Mouse (Mus musculus): Measurements from ENCODE around the gene Pgap1.

The Pgap1 gene

DNA sequence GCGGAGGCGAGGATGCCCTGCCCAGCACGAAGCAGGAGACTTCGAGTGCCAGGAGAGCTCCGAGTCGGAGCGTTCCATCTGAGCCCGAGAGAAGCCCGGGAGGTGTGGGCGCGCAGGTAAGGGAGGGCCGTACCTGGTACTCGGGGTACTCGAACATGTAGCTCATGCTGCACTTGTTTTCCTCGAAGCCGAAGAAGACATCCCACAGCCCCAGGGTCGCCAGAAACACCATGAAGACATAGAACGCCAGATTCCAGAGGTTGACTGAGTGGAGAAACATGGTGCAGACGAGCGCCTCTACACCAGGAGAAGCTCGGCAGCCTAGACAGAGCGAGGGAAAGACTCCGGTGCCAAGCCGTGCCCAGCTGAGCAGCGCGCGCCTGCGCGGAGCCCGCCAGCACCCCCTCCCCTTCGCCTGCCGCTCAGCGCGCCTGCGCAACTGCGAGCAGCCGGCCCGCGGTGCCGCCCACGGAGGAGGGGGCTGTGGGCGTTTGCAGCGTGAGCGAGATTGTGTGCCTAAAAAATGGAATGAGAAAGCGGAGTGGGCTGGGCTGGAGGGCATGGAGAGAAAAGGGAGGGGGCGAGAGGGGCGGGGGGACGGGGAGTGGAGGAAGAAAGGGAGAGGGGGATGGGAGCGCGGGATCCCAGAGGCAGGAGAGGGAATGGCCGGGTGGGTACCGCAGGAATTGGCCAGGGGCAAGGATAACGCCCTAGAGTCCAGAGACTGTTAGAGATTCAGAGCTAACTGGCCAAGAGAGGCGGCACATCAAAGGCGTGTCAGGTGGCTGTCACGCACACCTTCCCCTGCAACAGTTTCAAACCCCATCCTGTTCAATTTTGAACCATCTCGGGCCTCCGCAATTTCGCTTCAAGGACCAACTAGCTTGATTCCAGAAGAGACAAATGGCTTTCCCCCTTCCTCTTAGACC lies at the start of gene Pgap1:
TSS of gene Pgap1 (minus strand) at position 384 of the 929 bp plus-strand sequence.
- DNase-seq (ENCODE audit: low spot score in 2 of 2): peak; percentile 81 to 87

DNA sequence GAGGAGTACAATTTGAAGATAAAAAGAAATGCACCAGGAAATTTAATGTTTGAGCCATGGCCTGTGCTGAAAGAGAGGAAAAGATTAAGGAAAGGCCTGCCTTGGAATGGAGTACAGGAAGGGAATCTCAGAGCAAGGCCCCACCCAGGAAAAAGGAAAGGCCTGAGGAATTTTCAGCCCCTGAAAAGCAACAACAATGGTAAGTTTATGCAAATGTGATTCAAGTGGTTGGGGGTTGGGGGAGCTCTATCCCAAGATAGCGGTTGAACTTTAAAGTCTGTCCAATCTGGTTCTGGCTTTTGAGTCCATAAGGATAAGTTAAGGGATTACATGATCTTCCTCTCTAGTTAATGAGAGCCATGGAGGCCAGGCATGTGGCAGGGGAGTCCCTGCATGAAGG lies 49.5 kb upstream of the Pgap1 start:
- no peak for DNase-seq (ENCODE audit: low spot score in 2 of 2)

DNA sequence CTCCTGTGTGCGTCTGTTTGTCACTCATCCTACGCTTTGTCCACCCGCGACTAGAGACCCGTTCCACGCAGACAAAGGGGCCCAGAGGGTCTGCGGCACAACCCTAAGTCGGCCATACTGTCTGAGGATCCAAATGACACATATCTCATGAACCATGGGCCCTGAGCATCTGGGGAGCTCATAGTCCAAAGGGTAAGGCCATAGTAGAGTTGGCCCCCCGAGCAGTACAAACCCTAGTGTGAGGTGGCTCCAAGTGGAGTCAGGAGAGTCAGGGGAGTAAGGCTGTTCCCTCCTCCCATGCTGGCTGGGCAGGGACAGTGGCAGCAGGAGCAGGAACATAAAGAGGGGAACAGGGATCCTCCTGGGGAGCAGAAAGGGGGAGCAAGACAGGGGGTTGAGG lies 44.2 kb upstream of the Pgap1 start:
- no peak for DNase-seq (ENCODE audit: low spot score in 2 of 2)

DNA sequence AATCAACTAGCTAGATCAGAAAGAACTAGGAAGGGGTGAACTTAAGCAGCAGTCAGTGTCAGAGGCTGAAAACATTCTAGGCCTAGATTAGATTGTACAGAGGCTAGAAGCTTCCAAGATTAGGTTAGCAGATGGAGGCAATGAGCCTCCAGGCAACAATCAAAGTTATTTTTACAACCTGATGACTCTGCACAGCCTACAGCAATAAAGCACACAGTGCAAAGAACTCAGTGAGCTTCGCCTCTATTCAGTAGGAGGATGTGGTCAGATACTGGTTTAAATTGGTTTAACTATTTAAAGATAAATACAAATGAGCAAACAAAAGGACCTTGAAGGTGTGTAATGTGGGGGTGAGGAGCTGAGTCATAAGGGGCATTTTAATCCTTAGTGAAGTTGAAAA lies 42.8 kb upstream of the Pgap1 start:
- no peak for DNase-seq (ENCODE audit: low spot score in 2 of 2)

DNA sequence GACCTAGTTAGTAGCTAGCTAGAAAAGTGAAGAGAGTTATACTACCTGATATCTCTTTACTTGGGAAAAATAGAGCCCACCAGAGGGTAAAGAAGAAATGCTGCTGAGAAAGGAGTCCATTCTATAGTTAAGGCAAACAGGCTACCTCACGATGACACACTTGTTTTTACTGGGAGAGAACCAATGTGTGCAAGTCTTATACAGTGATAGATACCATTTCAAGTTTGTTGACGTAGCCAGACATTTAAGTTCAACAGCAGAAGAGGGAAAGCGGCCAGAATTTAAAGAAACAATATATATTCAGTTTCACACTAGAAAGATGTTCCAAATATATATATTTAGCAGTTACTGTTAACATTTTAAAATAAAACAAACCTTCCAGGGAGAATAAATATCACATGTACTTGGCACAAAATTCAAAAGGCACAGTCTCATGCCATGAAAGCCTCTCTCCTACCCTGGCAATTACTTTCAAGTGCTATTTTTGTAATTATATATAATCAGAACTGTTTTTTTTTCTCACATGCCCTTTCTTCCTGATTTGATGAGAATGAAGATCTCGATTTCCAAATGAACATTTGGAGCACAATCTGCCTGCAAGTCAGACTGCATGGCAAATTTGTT lies 40.2 kb upstream of the Pgap1 start:
- DNase-seq (ENCODE audit: low spot score in 2 of 2): no peak

DNA sequence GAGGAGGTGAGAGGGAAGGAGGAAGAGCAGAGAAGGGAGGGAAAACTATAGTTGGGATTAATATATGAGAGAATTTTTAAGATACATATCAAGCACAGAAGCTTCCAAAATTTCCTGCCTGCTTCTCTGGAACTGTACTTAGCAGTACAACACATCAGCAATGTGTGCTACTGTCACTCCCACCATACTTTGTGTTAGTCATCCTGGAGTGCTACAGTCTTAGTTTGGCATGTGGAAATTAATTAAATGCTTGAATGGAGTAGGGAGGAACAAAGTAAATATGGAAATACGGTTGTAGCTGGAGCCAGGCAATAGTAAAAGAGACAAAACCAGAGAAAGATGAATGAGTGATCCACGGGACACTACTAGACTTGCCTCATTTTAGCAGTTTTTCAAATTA lies 38.7 kb upstream of the Pgap1 start:
- DNase-seq (ENCODE audit: low spot score in 2 of 2): no peak

DNA sequence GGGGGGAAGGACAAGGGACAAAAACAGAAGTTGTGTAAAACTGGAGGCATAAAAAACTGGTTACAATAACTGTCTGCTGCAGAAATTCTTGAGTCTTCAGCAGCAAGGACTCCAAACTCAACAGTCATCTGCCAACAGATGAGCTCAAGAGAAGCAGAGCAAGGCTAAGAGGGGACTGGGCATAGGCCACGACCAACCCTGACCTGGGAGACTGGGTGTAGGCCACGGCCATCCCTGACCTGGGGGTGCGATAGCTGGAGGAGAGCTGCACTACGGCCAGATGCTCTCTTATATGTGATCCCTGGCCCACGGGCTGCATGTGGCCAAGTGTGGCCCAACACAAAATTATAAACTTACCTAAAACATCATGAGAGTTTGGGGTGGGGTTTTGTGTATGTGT lies 29.6 kb upstream of the Pgap1 start:
- no peak for DNase-seq (ENCODE audit: low spot score in 2 of 2)

DNA sequence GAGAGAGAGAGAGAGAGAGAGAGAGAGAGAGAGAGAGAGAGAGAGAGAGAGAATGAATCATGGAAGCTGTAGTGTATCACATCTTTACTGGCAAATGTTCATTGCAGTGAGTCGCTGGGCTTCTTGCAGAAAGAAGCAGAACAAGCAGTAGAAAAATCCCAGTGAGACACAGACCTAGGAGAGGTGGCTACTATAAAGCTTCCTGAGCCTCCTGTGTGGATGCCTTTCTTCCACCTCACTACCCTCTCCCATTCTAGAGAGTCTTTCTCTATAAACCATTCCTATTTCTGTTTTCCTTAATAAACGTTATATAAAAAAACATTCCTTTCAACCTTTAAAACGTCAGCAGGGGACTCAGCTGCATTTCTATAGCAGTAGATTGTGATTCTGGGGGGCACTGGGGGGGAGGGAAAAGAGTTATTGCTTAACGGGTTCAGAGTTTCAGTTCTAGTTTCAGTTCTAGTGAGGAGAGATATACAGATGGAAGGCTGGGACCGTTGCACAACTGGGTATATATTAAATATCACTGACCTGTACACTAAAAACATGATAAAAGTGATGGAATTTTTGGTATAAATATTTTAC lies 28.6 kb upstream of the Pgap1 start:
- DNase-seq (ENCODE audit: low spot score in 2 of 2): no peak

DNA sequence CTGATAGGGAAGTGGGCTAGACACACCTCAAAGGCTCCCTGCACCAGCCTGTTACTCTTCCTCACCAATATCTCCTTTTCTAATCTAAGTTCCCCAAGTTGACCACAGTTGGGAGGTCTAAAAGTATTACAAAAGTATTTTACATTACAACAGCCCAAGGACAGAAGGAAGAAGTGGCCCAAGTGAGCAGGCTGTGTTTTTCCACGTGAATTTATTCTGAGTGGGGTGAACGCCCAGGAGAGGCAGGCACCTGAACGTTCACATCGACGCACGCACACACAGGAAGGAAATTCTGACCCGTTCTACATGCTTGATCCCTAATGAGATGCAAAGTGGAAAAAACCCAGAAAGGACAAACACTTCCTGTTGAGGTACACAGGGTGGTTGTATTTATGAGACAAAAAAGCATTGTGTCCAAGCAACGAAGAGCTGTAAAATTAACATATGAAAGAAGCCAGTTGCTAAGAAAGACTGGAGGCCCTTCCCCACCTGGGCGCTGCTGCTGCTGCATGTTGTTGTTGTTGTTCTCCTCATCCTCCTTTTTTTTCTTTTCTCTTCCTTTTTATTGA lies 27.9 kb upstream of the Pgap1 start:
- DNase-seq (ENCODE audit: low spot score in 2 of 2): no peak

DNA sequence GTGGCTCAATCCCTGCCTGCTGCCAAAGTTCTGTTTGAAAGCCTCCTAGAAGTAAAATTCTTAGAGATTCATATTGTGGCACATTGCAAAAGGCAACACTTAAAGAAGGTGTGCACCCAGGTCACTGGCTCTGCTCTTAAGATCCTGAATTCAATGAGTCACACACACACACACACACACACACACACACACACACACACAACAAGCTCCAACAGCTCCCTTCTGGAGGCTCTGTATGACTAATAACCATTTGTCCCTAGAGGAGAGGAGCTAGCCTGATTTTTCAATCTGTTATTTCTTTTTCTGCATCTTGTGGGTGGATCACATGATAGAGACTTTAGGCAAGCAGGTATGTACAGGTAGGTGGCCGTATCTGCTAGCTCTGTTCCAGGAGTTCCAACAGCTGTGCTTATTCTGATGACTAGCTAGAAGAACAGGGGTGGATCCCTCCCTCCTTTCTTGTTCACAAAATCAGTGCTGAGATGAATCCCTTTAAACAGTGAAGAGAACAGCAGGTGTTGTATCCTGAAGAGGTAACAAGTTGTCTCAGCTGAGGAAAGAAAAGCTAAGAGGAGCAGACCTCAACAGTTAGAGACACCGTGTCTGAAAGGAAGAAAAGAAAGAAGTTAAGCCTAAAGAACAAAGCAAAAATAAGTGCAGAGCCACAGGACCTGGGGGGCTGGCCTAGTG lies 27.2 kb upstream of the Pgap1 start:
- no peak for DNase-seq (ENCODE audit: low spot score in 2 of 2)

DNA sequence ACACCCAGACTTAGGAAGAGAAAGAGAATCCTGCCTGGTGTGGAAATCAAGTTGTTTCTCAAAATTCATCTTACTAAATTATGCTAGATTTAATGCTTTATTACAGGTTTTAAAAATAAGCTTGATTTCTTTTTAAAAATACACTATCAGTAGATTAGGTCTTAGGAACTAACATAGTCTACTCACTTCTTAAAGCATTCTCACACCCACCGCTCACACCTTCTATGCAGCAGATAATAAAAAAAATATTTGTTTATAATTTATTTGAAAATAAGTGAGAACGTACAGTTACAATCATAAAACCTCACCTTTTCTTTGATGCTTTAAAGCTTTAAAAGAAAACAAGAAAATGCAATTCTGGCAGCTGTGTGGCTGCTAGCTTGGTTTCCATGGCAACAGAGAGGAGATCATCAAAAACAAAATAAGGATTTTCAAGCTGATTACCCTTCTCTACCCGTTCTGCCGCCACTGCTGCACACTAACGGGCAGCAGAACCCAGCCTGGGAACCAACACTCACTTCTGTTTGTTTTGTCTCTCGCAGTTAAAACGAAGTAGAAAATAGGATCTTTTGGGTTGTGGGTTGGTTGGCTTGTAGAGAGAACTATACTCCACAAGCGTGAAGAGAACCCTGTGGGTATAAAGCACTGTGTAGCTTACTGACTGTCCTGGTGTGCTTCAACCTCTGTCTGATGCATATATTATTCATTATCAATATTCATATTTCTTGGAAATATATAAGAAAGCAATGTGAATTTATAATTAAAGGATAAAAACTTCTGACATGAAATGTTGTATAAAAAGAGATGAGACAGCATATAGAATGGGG lies 21.1 kb upstream of the Pgap1 start:
- DNase-seq (ENCODE audit: low spot score in 2 of 2): no peak

DNA sequence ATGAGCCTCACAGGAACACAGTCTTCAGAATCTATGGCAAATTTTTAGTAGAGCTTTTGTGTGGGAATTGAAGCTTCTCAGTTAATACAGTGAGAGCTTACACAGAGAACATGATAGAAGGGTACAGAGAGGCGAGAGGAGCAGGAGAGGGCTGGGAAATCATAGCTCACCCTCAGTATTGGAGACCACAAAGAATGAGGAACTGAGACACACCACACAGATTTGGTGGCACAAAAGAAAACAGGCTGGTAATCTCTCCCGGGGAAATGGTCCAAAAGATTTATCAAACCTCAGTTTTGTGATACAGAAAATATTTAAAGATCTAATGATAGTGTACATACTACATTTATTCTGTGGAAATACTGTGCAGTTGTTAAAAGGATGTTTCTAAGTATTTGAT lies 11.6 kb upstream of the Pgap1 start:
- DNase-seq (ENCODE audit: low spot score in 2 of 2): no peak

DNA sequence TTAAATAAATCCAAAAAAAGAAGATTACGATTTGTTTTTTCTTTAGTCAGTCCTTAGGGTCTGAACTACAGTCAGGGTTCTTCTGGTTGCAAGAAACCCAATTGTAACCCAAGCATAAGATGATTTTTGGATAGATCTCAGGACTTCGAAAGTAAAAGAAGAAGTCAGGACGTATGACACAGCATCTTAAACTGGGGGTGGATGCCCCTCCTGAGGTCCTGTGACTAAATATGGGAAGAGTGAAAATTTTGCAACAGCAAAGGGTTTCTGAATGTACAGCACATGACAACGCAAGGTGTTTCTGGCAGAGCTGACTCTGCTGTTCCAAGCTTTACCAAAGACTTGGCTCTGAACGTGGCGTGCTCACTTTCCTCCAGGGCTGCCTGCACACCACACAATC lies 6.4 kb upstream of the Pgap1 start:
- no peak for DNase-seq (ENCODE audit: low spot score in 2 of 2)

DNA sequence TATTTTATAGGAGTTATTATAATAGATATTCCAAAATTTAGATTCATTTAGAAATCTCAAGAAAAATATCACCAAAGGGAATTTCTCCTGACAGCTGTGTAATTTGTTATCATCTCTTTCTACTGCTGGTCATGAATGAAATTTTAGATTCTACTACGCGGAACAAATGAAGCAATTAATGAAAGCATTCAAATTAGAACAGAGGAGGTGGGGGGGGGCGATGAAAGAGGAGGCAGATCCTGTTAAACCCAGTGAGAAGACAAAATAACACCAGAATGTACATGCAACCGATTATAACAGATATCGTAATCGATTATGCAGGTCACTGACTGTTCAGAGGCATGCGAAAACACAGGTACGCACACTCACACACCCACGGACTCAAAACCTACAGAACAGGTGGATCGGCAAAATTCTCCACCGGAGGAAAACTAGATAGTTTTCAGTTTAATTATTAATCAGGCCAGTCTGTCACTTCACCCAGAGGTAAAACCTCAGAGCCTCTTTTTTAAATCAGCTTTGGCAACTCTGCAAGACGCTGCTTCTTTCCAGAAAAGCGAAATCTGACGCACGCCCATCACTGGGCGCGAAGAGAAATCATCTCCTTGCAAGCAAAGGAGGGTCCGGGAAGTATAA lies 780 bp downstream of the Pgap1 start:
- no peak for DNase-seq (ENCODE audit: low spot score in 2 of 2)

DNA sequence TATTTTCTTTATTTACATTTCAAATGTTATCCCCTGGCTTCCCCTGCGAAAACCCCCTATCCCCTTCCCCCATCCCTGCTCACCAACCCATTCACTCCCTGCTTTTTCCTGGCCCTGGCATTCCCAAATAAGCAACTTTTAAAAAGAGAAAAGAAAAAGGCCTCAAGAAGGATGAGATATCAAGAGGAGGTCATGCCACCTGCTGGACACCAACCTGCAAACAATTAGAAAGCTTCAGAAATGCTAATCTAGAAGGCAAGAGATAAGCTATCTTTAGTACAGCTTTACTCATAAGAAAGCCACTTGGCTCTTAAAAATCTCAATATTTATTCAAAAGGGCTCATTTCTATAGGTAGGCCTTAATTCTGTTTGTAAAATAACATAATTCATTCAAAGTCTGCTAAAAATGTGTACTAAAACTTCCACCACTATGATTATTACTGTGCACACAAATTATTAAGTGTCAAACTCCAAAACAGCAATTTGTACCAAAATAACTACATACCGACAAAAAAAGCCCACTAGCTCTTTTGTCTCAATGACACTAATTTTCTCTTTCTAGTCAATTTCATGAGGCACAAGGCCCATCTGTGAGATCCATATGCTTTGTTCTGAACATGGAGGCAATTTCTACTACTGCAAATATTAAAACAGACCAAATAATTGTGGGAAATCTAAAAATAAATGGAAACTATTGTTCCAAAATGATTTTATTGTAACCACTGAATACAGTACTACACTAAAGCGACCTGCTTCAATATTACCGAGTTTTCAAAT lies 1.9 kb downstream of the Pgap1 start:
- DNase-seq (ENCODE audit: low spot score in 2 of 2): no peak

DNA sequence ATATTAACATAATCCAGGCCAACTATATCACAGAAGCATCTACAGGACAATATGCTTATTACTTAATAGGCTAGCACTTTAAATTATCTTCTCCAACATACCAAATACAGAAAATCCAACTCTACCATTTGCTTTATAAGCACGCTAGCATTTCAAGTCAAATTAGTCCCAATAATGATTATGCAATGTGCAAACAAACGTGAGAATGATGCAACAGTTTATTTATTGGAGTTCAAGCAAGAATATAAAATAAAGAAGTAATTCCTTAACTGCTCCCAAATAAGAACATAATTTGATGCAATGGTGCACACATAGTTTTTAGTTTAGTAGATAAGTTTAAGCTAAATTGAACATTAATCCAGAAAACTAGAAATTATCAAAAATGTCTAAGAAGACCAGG lies 4.9 kb downstream of the Pgap1 start:
- DNase-seq (ENCODE audit: low spot score in 2 of 2): no peak

DNA sequence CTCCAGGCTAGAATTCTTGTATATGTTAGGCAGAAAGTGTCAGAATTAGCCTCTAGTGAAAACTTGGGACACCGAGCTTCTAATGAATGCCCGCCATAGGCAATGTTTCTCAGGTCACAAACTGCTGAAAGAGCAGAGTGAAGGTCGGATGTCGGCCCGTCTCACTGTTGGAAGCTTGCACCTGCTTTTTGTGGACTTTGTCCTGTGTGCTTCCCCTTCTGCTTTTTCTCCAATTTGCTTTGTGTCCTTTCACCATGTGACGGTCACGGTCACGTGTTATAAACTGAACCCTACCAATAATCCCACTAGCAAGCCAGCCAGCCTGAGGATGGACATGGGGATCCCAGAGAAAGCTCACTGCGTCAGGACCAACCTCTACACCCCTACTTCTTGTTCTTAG lies 12.3 kb downstream of the Pgap1 start:
- no peak for DNase-seq (ENCODE audit: low spot score in 2 of 2)

DNA sequence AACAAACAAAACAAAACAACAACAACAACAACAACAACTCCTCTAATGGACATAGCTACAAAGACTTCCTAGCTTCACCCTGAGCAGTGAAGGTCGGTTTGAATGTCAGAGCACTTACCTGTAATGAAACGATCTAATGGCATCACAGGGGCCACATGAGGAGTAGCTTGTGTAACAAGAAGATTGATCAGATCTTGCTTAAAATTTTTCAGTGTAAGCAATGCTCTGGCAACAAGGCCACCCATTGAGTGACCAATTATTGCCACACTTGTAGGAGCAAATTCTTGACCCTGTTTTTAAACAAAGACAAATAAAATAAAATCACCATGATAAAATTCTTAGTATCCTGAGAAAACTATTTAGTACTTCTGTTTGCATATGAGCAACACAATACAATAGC lies 14.6 kb downstream of the Pgap1 start:
- DNase-seq (ENCODE audit: low spot score in 2 of 2): no peak

DNA sequence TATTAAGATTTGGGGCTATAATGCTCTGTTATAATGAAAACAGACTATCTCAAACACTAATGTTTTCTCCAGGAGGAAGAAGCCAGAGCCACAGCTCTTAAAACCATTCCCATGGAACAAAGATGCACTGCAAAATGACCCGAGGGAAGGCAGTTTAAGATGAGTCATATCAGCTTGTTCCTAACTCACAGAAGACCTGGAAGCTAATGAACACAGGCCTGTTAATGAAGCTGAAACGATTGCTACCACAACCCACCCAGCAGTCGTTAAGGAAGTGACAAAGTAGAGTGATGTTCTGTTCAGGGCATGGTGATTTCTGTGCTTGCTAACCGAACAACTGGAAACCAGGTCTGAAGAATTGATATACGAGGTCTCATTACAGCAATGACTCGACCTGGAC lies 26.3 kb downstream of the Pgap1 start:
- DNase-seq (ENCODE audit: low spot score in 2 of 2): no peak

DNA sequence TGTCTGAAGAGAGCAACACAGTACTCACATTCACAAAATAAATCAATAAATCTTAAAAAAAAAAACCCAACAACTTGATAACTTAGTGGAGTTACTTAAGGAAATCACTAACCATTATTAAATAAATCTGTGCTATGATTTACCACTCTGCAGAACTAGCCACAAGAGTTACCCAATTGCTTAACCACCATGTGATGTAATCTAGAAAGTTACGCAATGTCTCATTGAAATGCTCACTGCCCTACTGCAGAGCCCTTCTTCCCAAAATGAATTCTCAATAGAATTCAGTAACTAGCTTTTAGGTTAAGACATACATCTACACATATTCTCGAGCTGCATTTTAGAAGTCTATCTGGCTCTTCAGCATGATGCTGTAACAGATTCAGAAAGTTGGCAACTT lies 33.8 kb downstream of the Pgap1 start:
- DNase-seq (ENCODE audit: low spot score in 2 of 2): no peak

Measured in frontal cortex, postnatal 14 days (tissue).